Mouse (Mus musculus): ENCODE results near the gene Mettl8. TPM values are rescaled to one million over a fixed set of nuclear protein-coding genes. Genes with fewer than 3 reads are reported as not detected.

The Mettl8 gene
- polyA plus RNA-seq, 1 experiment from 2014 or later = 11.1 TPM

GRCm38 (mm10) chr2:70959337-70959736, 96.0 kb downstream of the Mettl8 start:
- 0 out of 2 replicates have a peak, but pooled peaks cover 2% of the 10 kb centered on the region for H3K36me3 ChIP-seq (ENCODE audit: control insufficient read depth, insufficient read depth, low read length)
- H3K4me2 ChIP-seq (ENCODE audit: low read length) = no peak overlapping the region
- H3K4me3 ChIP-seq (ENCODE audit: low read length) = no peak overlapping the region
- no peak for ATAC-seq
- peaks cover 4% of the 10 kb centered on the region; the same call in 1 of the 2 replicates for H3K4me1 ChIP-seq (ENCODE audit: control insufficient read depth, insufficient read depth, low read depth, low read length)
- H3K27me3 ChIP-seq (replicated peaks; ENCODE audit: control insufficient read depth, insufficient read depth, low read length) = no peaks in the 10 kb centered on the region
- WGBS = 51% methylated on average over 7 of the region's 7 CpGs
- H3K27ac ChIP-seq (ENCODE audit: low read depth, low read length) = no peak overlapping the region
- no peaks in the 10 kb centered on the region for H3K9me3 ChIP-seq (ENCODE audit: control insufficient read depth, low read length)
- no peak overlapping the region for H3K9ac ChIP-seq (ENCODE audit: low read depth, low read length)

DNA sequence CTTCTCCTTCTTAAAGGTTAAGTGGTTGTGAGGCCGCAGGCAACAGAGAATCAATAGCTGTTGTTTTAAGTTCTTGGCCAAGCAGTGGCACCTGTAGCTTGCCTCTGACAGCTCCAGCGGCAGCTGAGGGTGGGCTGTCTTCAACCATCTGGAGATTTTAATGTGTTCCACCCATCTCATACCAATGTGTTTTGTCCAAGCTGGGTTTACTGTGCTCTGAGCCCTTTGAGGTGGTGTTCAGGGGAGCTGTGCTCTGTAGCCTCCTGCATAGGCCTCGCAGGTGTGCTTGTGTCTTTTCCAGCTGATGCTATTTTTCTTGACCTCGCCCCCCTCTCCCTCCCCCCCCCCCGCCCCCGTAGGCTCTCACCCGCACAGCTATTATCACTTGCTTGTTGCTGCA, 96.8 kb downstream of the Mettl8 start:
- Histone ChIP-seq H3K9me3 (ENCODE audit: control insufficient read depth, low read length) (no peaks in the 10 kb centered on the region), H3K4me3 (ENCODE audit: low read length) (no peak overlapping the region), H3K4me1 (ENCODE audit: control insufficient read depth, insufficient read depth, low read depth, low read length) (peaks cover 4% of the 10 kb centered on the region; the same call in 1 of the 2 replicates), H3K4me2 (ENCODE audit: low read length) (no peak overlapping the region), H3K9ac (ENCODE audit: low read depth, low read length) (no peak overlapping the region), H3K27me3 (replicated peaks; ENCODE audit: control insufficient read depth, insufficient read depth, low read length) (no peaks in the 10 kb centered on the region), H3K27ac (ENCODE audit: low read depth, low read length) (no peak overlapping the region), H3K36me3 (ENCODE audit: control insufficient read depth, insufficient read depth, low read length) (no peaks in the 10 kb centered on the region)
- 78% methylated on average over 7 of the region's 7 CpGs for WGBS
- ATAC-seq = no peak

- Histone ChIP-seq H3K9ac (ENCODE audit: low read depth, low read length) (no peak overlapping the region), H3K9me3 (ENCODE audit: control insufficient read depth, low read length) (no peaks in the 10 kb centered on the region), H3K27ac (ENCODE audit: low read depth, low read length) (no peak overlapping the region), H3K4me3 (ENCODE audit: low read length) (no peak overlapping the region), H3K36me3 (ENCODE audit: control insufficient read depth, insufficient read depth, low read length) (no peaks in the 10 kb centered on the region), H3K4me1 (ENCODE audit: control insufficient read depth, insufficient read depth, low read depth, low read length) (peaks cover 4% of the 10 kb centered on the region; the same call in 1 of the 2 replicates), H3K27me3 (replicated peaks; ENCODE audit: control insufficient read depth, insufficient read depth, low read length) (no peaks in the 10 kb centered on the region), H3K4me2 (ENCODE audit: low read length) (no peak overlapping the region)
- WGBS = 61% methylated on average over 2 of the region's 2 CpGs
- ATAC-seq = no peak
Measured at GRCm38 (mm10) chr2:70953616-70954015, 101.8 kb downstream of the Mettl8 start.

GRCm38 (mm10) chr2:70951944-70952343, 103.4 kb downstream of the Mettl8 start:
- no peaks in the 10 kb centered on the region for H3K27me3 ChIP-seq (replicated peaks; ENCODE audit: control insufficient read depth, insufficient read depth, low read length)
- no peak for ATAC-seq
- no peaks in the 10 kb centered on the region for H3K36me3 ChIP-seq (ENCODE audit: control insufficient read depth, insufficient read depth, low read length)
- H3K4me2 ChIP-seq (ENCODE audit: low read length) = no peak overlapping the region
- 89% methylated on average over 2 of the region's 2 CpGs for whole genome bisulfite sequencing
- H3K9me3 ChIP-seq (ENCODE audit: control insufficient read depth, low read length) = no peaks in the 10 kb centered on the region
- H3K9ac ChIP-seq (ENCODE audit: low read depth, low read length) = no peak overlapping the region
- H3K27ac ChIP-seq (ENCODE audit: low read depth, low read length) = no peak overlapping the region
- no peaks in the 10 kb centered on the region for H3K4me1 ChIP-seq (ENCODE audit: control insufficient read depth, insufficient read depth, low read depth, low read length)
- no peak overlapping the region for H3K4me3 ChIP-seq (ENCODE audit: low read length)

DNA sequence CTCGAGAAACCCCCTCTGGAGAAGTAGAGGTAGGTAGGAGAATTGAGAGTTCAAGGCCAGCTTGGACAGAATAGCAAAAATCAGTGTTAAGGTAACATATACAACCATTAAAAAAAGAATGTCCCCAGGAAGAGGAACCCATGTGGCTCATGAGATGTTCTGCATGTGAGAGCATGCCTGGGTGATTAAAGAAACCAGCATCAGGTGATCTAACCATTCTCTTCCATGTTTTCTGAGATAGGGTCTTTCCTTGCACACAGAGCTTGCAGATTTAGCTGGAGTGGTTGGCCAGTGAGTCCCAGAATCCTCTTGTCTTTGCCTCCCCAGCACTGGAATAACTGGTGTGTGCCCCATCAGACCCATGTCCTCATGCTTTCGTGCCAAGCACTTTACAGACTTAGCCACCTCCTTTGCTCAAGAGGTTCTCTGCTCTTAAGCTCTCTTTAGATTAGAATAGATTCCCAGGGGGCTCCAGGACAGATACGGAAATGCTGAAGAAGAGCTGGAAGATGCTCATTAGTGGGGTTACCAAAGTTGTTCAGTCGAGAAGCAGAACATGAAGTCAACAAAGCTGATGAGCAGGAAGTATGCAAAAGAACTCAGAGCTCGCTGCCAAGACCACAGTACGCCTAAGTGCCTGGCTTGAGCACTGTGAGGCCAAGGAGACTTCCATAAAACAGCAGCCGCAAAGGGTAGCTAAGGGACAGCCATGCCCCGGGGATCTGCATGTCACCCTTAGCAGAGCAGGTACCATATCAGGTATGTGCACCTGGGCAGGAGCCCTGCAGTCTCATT, 110.7 kb downstream of the Mettl8 start:
- Histone ChIP-seq H3K9ac (ENCODE audit: low read depth, low read length) (no peak overlapping the region), H3K4me2 (ENCODE audit: low read length) (no peak overlapping the region), H3K36me3 (ENCODE audit: control insufficient read depth, insufficient read depth, low read length) (no peaks in the 10 kb centered on the region), H3K27me3 (replicated peaks; ENCODE audit: control insufficient read depth, insufficient read depth, low read length) (no peaks in the 10 kb centered on the region), H3K27ac (ENCODE audit: low read depth, low read length) (no peak overlapping the region), H3K9me3 (ENCODE audit: control insufficient read depth, low read length) (no peaks in the 10 kb centered on the region), H3K4me1 (ENCODE audit: control insufficient read depth, insufficient read depth, low read depth, low read length) (no peaks in the 10 kb centered on the region), H3K4me3 (ENCODE audit: low read length) (no peak overlapping the region)
- no peak for ATAC-seq
- 89% methylated on average over 8 of the region's 8 CpGs for WGBS

DNA sequence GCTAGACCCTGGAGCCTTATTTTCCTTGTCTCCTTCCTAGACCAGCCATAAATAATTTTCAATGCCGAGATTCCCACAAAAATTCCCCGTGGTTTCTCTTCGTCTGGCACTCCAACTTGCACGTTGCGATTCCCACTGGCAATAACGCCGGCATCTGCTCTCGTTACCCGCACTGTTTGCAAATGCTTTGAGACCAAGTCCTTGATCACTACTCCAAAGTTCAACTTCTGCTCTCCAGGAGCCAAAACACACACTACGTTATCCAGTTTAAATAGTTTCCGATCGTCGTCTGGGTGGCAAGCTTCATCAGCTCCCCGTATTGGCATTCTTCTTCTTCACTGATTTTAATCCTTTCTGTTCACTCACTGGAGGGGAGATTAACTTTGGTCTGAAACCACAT, 114.6 kb downstream of the Mettl8 start:
- Histone ChIP-seq H3K9ac (ENCODE audit: low read depth, low read length) (no peak overlapping the region), H3K36me3 (ENCODE audit: control insufficient read depth, insufficient read depth, low read length) (no peaks in the 10 kb centered on the region), H3K4me3 (ENCODE audit: low read length) (no peak overlapping the region), H3K27ac (ENCODE audit: low read depth, low read length) (no peak overlapping the region), H3K4me2 (ENCODE audit: low read length) (no peak overlapping the region), H3K9me3 (ENCODE audit: control insufficient read depth, low read length) (no peaks in the 10 kb centered on the region), H3K4me1 (ENCODE audit: control insufficient read depth, insufficient read depth, low read depth, low read length) (no peaks in the 10 kb centered on the region), H3K27me3 (replicated peaks; ENCODE audit: control insufficient read depth, insufficient read depth, low read length) (no peaks in the 10 kb centered on the region)
- no peak for ATAC-seq
- WGBS = 83% methylated on average over 14 of the region's 14 CpGs

- no peaks in the 10 kb centered on the region for H3K9me3 ChIP-seq (ENCODE audit: control insufficient read depth, low read length)
- 84% methylated on average over 21 of the region's 21 CpGs for WGBS
- no peak overlapping the region for H3K4me3 ChIP-seq (ENCODE audit: low read length)
- no peaks in the 10 kb centered on the region for H3K36me3 ChIP-seq (ENCODE audit: control insufficient read depth, insufficient read depth, low read length)
- no peak for ATAC-seq
- no peaks in the 10 kb centered on the region for H3K27me3 ChIP-seq (replicated peaks; ENCODE audit: control insufficient read depth, insufficient read depth, low read length)
- no peak overlapping the region for H3K9ac ChIP-seq (ENCODE audit: low read depth, low read length)
- H3K4me2 ChIP-seq (ENCODE audit: low read length) = no peak overlapping the region
- H3K4me1 ChIP-seq (ENCODE audit: control insufficient read depth, insufficient read depth, low read depth, low read length) = no peaks in the 10 kb centered on the region
- no peak overlapping the region for H3K27ac ChIP-seq (ENCODE audit: low read depth, low read length)
Measured at GRCm38 (mm10) chr2:70938844-70939494, 116.4 kb downstream of the Mettl8 start.

GRCm38 (mm10) chr2:70934772-70935171, 120.6 kb downstream of the Mettl8 start:
- Histone ChIP-seq H3K4me2 (ENCODE audit: low read length) (no peak overlapping the region), H3K27ac (ENCODE audit: low read depth, low read length) (no peak overlapping the region), H3K27me3 (replicated peaks; ENCODE audit: control insufficient read depth, insufficient read depth, low read length) (no peaks in the 10 kb centered on the region), H3K36me3 (ENCODE audit: control insufficient read depth, insufficient read depth, low read length) (no peaks in the 10 kb centered on the region), H3K4me1 (ENCODE audit: control insufficient read depth, insufficient read depth, low read depth, low read length) (no peaks in the 10 kb centered on the region), H3K4me3 (ENCODE audit: low read length) (no peak overlapping the region), H3K9me3 (ENCODE audit: control insufficient read depth, low read length) (no peaks in the 10 kb centered on the region), H3K9ac (ENCODE audit: low read depth, low read length) (no peak overlapping the region)
- ATAC-seq = no peak
- WGBS = 75% methylated on average over 8 of the region's 8 CpGs

DNA sequence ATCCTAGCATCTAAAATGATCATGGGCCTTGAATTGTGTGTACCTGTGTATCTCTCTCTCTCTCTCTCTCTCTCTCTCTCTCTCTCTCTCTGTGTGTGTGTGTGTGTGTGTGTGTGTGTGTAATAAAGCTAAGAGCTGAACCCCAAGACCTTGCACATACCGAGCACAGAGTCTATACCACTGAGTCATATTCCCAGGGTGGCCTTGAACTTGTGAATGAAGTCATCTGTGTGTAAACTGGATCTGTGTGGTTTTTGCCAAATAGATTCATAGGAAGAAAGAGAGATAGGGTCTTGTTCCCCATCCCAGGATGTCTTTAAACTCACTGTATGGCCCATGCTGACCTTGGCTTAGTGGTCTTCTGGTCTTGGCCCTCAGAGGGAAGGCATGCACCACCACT, 121.9 kb downstream of the Mettl8 start:
- no peak overlapping the region for H3K9ac ChIP-seq (ENCODE audit: low read depth, low read length)
- WGBS = 94% methylated on average over 1 of the region's 1 CpGs
- H3K4me1 ChIP-seq (ENCODE audit: control insufficient read depth, insufficient read depth, low read depth, low read length) = no peaks in the 10 kb centered on the region
- H3K36me3 ChIP-seq (ENCODE audit: control insufficient read depth, insufficient read depth, low read length) = no peaks in the 10 kb centered on the region
- no peak for ATAC-seq
- no peak overlapping the region for H3K4me3 ChIP-seq (ENCODE audit: low read length)
- H3K4me2 ChIP-seq (ENCODE audit: low read length) = no peak overlapping the region
- no peaks in the 10 kb centered on the region for H3K9me3 ChIP-seq (ENCODE audit: control insufficient read depth, low read length)
- no peak overlapping the region for H3K27ac ChIP-seq (ENCODE audit: low read depth, low read length)
- no peaks in the 10 kb centered on the region for H3K27me3 ChIP-seq (replicated peaks; ENCODE audit: control insufficient read depth, insufficient read depth, low read length)

All from hindbrain, embryonic 16.5 days (tissue).